Mouse (Mus musculus) bone marrow macrophage, adult 2 months (primary cell): ENCODE measurements at regions not wholly inside any gene's neighbourhood (a gene's known extent, or its start where the extent isn't known, plus 50 kb on each side); places are given as distances from the start of the nearest gene placed in this dataset.

Source experiments
- CTCF ChIP-seq: IDR thresholded peaks from 2 replicates; pipeline ENCODE4 v1.5.1; 2012; ENCODE audit warnings: low read depth, mild to moderate bottlenecking, low read length, moderate library complexity
- POLR2A ChIP-seq: IDR thresholded peaks from 2 replicates; pipeline ENCODE4 v1.6.1; 2012; ENCODE audit warnings: mild to moderate bottlenecking, low read depth, low read length, borderline replicate concordance

GRCm38 (mm10) chr8:37237306-37237705, 243.9 kb downstream of the AI429214 start:
- TF ChIP-seq POLR2A: no peak
- no peak for TF ChIP-seq CTCF
